Mouse (Mus musculus): Measurements from ENCODE around the gene Snap47. TPM values are rescaled to one million over a fixed set of nuclear protein-coding genes. Genes with fewer than 3 reads are reported as not detected.
"Not testable (repeated sequence)": the region's sequence is repeated elsewhere in the genome, so short reads cannot be mapped to it uniquely, and the experiment has no call there.

Snap47 gene
- total RNA-seq, 1 experiment from 2014 or later, result 59.3 TPM

DNA sequence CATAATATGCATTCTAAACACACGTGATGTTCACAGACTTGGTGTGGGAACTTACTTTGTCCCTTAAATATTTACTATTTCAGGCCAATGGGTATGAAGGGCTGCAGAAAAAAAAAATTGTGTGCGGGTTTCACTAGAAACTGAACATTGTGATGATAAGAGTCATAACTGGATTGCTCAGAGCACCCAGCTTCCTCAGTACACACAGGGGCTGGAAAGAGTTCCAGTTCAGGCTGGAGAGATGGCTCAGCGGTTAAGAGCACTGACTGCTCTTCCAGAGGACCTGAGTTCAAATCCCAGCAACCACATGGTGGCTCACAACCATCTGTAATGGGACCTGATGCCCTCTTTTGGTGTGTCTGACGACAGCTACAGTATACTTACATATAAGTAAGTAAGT, 83.0 kb downstream of the Snap47 start:
- not testable (repeated sequence) for DNase-seq

DNA sequence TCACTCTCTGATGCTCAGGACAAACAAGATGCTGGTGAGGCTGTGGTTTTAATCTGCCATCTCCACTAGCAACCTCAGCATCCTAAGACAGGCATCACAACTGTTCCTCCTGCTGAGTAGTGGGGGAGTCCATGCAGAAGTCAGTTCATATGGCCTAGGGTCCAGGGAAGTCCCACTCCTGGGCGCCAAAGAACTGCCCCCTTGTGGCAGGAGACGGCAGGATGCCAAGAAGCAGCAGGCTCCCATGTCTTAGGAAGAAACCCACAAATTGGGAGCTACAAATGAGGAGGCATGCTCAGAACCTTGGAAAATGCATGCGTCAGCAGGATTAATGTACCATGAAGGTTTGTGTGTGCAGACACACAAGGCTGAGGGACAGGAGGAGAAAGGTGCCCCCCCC, 84.4 kb downstream of the Snap47 start:
- DNase-seq, result no peak

DNA sequence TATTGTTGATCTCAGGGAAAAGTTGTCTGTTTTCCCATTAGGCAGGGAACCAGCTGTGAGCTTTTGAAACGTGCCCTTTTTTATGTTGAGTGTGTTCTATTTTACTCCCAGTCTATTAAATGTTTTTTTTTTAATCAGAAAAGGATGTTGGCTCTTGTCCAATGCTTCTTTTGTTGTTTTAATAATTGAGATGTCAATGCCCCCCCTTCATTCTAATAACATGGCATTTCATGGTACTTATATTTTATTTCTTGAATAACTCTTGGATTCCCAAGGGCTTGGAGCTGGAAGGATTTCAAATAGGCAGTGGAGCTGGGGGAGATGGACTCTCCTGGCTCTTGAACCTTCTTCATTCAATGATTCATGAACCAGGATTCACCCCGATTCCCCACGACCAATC, 85.0 kb downstream of the Snap47 start:
- no peak for DNase-seq

GRCm38 (mm10) chr11:59364417-59364816, 86.6 kb downstream of the Snap47 start:
- no peak for DNase-seq

DNA sequence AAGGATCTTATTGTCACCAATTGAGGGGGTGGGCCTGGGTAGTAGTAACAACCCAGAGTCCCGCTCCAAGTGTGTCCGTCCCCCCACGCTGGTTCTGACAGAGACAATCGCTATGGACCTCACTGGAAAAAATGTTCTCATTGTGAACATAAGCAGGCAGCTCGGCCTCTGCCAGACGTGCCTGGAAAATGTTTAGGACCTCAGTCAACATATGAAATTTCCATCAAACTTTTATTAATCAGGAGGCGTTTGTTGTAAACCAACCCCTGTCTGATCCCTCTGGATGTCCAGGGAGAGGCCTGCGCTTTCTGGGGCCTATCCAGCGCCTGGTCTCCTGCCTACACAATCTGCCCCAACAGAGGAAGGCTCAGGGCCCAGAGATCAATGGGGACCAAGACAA, 87.0 kb downstream of the Snap47 start:
- DNase-seq, result no peak

DNA sequence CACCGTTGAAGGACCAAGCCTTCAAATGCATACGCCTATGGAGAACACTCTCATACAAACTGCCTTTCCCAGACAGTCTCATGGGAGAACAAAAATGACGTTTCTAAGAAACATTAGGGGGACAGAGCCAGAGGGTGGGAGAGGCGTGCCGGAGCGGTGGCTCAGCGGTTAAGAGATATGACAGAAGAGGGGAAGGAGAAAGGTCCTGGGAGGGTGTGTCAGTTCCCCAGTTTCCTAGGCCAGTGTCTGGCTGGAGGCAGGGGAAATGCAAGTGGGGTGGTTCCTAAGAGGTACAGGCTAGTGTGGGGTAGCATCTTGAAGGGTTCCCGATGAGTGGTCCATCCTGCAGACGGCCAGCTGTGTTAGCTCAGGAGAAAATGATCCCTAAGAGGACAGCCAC, 89.7 kb downstream of the Snap47 start:
- DNase-seq, result no peak

Other genes starting within 250 kb of the Snap47 start
- gene Mrpl55, start 248.7 kb downstream of the Snap47 start, total RNA-seq (2021), result 68.3 and 69.2 TPM in 2 replicates
- 27.1 and 29.1 TPM in 2 replicates for gene 2310033P09Rik, start 242.9 kb downstream of the Snap47 start, total RNA-seq (2021)
- 354 and 382 TPM in 2 replicates for gene Arf1, start 222.9 kb downstream of the Snap47 start, total RNA-seq (2021)
- not detected in 2 replicates for gene Wnt3a, start 160.4 kb downstream of the Snap47 start, total RNA-seq (2021)
- gene Wnt9a, start 144.3 kb downstream of the Snap47 start, total RNA-seq (2021), result 0.98 and 1.1 TPM in 2 replicates
- gene Prss38, start 75.5 kb downstream of the Snap47 start, total RNA-seq (2021), result not detected in 2 replicates
- 7.9 and 9.5 TPM in 2 replicates for gene Jmjd4, start 1.1 kb downstream of the Snap47 start, total RNA-seq (2021)
- 4.2 and 4.7 TPM in 2 replicates for gene Zfp867, start 21.3 kb upstream of the Snap47 start, total RNA-seq (2021)
- gene Zkscan17, start 75.6 kb upstream of the Snap47 start, total RNA-seq (2021), result 19.9 and 22.8 TPM in 2 replicates
- gene Nlrp3, start 90.4 kb upstream of the Snap47 start, total RNA-seq (2021), result 0.56 and 0.64 TPM in 2 replicates
- gene Olfr222, start 125.0 kb upstream of the Snap47 start, total RNA-seq (2021), result not detected in 2 replicates
- gene Olfr223, start 142.1 kb upstream of the Snap47 start, total RNA-seq (2021), result not detected in 2 replicates
- 226 TPM in 2 replicates for gene Mprip, start 210.1 kb upstream of the Snap47 start, total RNA-seq (2021)